Mouse (Mus musculus) lung, postnatal 36 days (tissue): Measurements from ENCODE around the gene 1110059E24Rik.
"Not testable (repeated sequence)": the region's sequence is repeated elsewhere in the genome, so short reads cannot be mapped to it uniquely, and the experiment has no call there.

Source experiments
- DNase-seq: peaks from one replicate; pipeline ENCODE4 v3.0.0; 2022; ENCODE audit warnings: mixed read lengths

Gene 1110059E24Rik

DNA sequence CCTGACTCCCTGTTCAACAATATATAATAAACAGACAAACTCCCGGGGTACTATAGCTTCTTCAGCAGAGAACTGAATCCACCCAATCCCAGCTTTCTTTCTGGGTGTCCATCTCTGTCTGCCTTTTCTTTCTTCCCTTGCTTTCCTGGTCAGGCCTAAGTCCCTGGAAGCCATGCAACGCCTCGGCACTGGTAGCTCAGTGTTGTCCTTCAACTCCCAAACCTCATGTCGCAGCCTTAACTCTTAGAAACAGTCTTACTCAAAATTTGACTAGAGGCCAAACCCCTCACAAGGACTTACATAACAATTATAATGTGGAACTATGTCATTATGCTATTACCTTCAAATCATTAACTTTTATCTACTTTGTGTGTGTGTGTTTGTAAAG lies 28.6 kb downstream of the 1110059E24Rik start:
- no peak for DNase-seq

DNA sequence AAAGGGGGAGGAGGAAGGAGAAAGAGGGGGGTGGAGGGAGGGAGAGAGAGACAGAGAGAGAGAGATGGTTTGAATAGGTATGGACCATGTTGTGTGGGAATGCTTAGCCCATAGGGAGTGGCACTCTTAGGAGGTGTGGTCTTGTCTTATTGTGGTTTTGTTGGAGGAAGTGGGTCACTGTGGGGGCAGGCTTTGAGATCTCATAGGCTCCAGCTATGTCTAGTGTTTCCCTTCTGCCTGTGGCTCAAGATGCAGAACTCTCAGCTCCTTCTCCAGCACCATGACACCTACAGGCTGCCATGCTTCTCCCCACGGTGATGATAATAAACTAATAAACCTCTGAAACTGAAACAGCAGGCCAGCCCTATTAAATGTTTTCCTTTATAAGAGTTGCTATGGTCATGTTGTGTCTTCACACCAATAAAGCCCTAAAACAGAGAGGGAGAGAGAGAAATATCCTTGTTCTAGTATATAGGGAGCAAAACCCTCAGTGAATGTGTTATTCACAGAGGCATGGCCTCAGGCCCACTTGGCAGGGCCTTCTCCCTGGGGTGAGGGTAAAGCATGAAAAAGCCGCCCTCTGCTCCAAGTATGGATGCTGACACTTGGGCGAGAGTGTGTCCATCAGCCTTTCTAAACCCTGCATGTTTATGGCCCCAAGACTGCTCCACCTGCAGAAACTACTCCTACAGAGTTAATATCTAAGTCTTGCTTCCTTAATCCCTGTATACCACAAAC lies 29.2 kb downstream of the 1110059E24Rik start:
- peak; percentile 42 for DNase-seq

DNA sequence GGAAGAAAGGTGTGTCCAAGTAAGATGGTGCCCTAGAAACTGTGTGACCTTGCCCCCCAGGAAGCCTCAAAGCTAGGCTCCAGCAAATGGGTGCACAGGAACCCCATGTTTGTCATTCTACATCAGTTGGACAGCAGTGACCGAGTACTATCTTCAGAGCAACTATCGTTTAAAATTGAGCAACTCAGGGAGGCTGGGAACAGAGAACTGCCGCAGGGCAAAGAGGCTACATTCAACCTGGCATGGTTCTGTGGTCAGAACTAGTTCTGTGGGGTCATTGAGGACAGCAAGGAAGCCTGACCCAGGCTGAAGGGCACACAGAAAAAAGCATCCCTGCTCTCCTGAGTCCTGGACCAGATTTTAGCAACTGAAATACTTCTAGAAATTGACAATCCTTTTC lies 37.0 kb downstream of the 1110059E24Rik start:
- DNase-seq = no peak

DNA sequence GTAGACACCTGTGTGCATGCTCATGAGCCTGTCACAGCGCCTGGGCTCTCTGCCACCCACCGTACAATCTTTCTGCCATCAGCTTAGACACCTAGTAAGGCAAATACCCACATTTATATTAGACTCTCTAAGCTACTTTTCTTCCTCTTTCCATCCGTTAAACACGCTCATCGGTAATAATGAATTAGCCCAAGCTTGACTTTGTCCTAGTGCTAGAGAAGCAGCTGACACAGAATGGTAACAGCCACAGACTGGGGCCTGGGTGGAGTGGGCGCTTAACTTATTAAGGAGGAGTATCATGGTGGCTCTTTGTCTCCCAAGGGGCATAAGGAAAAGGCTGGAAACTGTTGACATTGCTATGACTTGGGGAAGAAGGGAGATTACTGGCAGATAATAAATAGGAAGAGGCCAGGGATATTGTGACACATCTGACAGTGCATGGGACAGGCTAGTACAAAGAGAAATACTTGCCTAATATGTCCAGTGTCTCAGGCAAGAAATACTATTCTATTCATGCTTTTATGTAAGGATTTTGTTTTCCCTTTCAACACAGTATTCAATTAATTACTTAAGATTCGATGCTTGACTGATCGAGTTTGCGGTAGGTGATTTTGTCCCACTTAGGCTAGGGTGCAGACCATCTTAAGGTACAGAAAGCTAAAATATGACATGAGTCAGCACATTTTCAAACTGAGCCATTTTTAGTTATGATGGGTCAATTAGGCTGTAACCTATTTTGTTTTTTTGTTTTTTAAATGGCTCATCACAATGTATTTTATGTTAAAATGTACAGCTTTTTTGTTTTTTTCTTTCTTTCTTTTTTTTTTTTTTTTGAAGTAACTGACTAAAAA lies 40.8 kb downstream of the 1110059E24Rik start:
- DNase-seq = no peak

DNA sequence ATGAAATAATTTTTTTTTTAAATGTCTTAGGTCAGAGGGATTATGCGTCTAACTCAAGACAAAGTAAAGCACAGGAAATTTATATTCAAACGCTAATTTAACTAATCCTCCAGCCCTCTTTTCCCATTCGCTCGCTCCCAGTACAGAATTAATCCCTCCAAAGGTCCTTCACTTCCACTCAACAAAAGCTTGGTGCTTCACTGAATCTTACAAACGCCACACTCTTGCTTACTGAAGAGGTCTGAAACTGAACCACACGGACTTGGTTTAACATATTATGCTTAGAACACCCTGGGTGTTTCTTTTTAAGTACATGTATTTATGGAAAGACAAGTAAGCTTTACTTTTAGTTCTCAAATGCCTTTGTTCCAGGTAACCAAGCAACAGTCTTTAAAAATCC lies 41.5 kb downstream of the 1110059E24Rik start:
- DNase-seq = no peak

DNA sequence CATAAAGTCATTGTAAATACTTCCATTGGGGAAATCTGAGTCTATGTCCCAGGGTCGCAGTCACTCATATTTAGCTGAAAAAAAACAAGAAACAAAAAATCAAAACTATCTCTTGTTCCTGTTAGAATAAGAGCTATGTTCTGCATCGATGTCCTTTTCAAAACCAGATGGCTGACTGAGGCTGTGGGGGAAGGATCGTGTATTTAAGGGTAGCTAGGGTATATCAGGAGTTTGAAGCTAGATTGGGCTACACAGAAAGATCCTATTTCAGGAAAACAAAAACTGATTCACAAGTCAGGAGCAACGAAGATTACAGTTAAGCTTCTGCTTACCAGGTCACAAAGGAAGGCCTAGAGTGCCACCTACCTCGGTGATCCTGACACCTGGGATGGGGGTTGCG lies 42.5 kb downstream of the 1110059E24Rik start:
- DNase-seq = no peak

DNA sequence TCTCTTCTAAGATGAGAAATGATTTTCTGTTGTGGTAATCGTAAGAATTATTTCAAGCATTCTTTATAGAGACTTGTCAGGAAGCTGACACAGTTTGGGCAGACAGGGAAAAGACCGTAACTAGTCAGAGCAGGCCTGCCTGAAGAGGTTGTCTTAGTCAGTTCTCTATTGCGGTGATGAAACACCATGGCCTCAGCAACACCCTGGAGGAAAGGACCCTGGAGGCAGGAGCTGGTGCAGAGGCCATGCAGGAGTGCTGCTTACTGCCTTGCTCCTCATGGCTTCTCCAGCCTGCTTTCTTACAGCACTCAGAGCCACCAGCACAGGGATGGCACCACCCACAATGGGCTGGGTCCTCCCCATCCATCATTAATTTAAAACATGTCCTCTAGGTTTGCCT lies 47.5 kb downstream of the 1110059E24Rik start:
- DNase-seq = no peak

DNA sequence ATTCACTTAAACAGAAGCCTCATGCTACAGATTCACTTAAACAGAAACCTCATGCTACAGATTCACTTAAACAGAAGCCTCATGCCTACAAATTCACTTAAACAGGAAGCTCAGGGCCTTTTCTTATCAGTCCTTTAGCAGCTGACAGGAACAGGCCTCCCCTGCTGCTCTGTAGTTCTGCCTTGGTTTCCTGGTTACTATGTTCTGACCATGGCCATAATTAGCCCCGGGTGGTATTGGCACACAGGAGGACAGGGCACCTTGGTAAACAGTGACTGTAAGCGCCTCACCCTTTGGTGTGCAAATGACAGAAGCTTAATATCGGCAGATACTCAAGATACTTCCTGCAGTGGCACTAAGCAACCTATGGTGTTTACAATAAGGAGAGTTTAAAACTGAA lies 48.9 kb downstream of the 1110059E24Rik start:
- DNase-seq = peak; percentile 49

DNA sequence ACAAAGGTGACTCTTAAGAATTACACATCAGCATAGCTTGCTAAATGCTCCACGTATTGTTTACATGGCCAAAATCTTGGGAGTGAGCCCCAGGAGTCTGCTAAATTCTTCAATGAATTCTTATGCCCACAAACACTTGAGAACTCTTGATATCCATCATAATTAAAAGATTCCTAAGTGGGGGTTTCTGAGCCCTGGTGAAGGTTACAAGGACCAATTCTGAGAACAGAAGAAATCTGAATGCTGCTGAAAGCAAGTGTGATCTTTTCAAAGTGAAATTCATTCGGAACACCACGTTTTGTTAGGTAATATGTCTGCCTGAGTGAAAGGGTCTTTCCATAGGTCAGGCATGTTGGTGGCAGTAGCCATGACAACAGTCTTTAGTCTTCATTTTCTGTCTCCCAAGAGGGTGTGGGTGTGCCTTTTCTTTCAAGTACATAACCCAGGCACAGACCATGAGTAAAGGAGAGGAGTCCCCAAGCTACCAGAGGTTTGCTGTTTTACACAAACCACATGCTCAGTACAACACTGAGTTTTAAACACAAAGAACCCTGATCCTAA lies 51.2 kb downstream of the 1110059E24Rik start:
- DNase-seq = no peak

DNA sequence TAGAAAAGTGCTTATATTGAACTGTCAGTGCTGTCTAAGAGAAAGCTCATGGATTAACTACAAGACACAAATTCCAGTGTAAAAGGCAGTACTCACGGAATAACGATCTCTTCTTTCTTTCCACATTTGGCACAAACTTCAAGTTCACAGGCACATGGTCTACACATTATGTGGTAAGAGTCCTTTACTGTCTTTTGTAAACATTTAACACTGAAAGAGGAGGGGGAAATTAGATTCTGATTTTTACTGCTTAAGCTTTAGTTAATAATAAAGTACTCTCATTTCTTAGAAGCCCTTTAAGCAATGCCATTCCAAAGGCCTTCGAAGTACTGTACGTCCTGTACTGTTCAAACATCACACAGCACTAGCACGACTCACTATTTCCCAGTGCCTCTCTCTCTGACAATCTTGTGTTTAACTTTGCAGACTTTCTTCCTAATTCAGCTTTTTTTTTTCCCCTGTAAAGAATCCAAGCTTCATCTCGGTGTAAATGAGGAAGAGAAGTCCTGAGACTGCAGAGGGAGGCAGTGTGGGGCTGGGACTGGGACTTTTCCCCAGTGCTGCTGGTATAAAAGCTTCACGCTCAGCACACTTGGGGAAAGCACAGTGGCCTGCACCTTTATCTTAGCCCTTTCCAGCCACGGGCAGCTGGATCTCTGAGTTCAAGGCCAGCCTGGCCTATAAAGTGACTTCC lies 54.0 kb downstream of the 1110059E24Rik start:
- DNase-seq = peak; percentile 47

DNA sequence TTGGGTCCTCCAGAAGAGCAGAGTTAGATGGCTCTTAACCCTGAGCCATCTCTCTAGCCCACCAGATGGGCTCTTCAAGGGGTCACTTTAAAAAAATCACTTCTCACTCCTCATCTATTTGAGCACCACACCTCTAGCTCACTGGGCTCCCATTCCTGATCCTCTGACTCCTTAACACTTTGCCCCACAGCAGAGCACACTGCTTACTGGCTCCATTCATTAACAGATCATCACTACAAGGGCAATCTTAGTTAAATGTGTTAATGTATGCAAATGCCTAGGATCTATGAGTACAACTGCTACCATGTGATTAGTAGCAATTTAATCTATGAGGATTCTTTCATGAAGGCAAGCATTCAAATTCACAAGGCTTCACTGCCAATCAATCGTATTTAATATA lies 58.1 kb downstream of the 1110059E24Rik start:
- no peak for DNase-seq

DNA sequence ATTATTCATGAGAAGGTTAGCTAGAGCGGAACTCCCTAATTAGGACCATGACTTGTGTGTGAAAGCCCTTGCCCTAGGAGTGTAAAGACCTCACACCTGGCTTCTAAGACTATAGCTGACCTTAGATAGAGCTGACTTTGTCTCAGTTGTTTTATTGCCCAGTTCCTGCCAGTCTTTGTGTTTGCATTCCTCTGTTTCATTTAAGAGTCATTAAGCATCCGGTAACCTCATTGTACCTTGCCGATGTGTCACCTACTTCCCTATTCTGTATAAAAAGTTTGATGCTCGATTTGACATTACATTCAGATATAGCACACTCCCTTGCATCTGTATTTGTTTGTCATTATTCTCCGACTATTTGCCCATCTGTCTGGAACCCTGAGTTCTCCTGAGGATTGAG lies 60.6 kb downstream of the 1110059E24Rik start:
- DNase-seq = not testable (repeated sequence)

DNA sequence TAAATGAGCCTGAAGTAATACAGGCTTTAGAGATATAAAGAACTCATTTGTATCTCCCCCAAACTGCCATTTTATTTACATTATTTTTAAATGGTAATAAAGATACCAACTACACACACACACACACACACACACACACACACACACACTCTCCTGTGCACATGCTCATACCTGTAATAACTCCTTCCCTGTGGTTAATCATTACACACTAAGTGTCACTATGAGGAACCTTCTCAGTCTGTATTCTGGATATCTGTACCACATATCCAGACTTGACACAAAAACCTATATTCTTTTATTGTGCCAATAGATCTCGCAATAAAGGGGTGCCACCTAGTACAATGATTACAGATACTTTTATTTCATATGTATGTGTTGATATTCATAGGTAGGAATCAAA lies 62.9 kb downstream of the 1110059E24Rik start:
- DNase-seq = no peak

DNA sequence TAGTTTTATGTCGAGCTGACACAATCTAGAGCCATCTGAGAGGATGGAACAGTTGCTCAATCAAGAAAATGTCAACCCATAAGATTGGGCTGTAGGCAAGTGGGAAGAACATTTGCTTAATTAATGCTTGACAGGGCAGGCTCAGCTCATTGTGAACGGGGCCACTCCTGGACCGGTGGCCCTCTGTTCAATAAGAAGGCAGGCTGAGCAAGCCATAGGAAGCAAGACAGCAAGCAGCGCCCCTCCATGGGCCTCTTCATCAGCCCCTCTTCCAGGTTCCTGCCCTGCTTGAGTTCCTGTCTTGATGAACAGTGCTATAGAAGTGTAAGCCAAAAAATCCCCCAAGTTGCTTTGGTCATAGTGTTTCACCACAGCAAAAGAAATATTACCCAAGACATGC lies 65.2 kb downstream of the 1110059E24Rik start:
- DNase-seq = no peak

DNA sequence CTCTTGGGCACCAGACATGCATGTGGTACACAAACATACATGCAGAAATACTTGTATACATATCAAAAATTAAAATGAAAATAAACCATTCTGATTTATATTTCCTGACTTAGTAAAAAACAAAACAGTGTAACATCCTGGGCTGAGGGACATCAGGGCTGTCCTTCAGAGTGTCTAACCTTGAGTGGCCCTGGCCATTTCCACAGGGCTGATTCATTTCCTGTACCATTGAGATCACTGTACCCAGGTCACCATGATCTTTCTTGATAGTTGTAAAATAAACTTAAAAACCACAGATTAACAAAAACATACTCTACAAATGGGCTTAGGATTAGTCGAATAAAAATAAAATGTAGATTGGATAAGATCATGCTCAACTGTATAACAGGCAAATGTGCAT lies 66.2 kb downstream of the 1110059E24Rik start:
- no peak for DNase-seq

DNA sequence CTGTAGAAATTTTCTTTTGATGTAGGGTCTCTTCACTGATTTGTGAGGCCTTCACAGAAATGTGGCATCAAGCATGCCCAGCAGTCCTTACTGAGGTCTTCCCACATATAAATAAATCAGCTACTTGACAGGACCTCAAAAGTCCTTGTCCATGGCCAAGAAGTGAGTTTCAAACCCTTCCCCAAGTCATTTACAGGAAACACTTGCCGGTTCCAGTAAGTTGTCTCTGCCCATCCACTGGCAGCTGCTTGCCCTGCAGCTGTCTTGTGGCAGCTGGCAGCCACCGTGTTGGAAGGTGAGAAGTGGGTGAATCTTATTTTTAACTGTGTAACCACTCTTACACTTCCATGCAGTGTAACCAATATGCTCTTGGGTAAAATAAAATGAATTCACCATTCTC lies 66.9 kb downstream of the 1110059E24Rik start:
- DNase-seq = no peak

DNA sequence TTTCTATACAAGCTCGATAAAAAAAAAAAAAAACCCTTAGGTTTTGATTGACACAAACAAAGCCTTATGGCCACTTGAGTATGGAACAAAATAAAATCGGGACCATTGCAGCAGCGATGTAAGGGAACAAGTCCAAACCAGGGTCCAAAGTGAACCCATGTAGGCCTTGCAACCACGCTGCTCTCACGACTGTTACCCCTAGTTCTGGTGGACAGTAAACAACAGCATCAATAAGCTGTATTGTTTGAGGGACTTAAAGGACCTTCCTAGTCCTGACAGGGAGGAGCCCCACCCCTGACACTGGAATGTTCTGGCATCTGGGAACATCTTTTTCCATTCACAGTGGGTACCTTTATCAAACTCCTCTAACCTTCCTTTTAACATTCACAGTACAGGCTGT lies 68.8 kb downstream of the 1110059E24Rik start:
- no peak for DNase-seq

DNA sequence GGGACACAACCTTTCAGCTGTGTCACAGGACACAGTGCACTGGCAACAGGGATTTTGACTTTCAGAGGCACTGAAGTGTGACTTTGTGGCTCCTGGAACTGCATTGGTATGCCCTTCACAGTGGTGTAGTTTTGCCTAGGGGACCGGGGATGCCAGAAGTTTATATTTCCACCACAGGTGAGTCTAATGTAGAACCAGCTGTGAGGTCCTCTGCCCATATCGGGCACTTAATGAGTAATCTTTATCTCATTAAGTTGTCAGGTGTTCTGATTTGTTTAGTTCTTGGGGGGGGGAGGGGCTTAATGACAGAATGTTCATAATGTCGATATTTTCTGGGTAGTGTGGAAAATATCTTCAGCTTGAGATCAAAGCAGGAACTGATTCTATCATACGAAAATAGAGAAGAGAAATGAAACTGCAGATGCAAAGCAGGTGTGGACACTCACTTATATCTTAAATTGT lies 69.2 kb downstream of the 1110059E24Rik start:
- no peak for DNase-seq

DNA sequence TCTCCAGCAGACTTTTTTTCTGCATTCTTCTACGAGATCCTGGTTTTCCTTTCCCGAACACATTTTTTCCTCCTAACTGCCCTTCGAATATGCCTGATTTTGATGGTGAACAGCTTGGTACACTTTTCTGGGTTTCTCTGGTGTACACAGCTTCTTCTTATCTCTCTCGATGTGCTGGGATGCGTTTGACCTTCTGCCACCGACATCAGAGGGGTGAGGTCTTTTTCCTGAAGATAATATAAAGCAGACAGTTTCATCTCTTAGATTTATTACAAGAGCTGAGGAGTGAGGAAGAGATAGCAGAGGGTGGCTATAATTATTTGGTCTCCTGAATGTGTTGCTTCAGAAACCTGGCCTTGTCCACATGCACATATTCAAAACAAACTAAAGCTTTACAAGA lies 71.4 kb downstream of the 1110059E24Rik start:
- no peak for DNase-seq

DNA sequence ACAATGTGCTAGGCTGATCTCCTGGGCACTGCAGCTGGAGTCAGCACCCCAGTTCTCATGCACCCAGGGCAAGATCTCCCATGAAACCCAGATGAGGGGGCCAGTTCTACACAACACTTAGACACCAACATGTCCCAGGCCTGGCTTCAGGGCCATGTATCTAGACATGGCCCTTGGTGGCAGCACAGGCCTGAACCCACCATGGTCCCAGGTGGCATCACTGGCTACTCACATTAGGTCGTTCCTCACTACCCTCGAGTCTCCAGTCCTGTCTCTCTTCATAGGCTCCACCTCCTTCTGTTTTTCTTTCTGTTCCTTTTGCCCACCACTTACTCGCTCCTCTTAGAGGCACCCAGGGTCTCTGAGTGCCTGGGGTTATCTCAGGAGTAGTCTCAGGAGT lies 72.9 kb downstream of the 1110059E24Rik start:
- DNase-seq = no peak

DNA sequence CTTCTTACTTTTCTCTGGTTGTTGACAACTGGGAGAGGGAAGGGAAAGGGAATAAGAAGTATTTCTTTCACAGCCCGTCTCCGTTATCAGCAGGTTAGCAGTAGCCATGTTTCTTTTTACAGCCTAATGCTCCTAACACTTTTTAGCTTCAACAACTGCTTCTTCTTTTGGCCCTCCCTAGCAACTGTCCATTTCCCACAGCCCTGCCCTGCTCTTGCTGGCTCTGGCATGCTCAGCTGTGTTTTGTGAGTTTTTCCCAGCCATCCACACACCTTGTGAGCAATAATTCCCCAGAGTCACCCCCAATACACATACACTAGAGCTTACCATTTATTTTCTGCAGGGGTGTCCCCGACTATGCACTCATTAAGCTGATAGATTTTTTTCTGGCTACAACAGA lies 75.3 kb downstream of the 1110059E24Rik start:
- no peak for DNase-seq

DNA sequence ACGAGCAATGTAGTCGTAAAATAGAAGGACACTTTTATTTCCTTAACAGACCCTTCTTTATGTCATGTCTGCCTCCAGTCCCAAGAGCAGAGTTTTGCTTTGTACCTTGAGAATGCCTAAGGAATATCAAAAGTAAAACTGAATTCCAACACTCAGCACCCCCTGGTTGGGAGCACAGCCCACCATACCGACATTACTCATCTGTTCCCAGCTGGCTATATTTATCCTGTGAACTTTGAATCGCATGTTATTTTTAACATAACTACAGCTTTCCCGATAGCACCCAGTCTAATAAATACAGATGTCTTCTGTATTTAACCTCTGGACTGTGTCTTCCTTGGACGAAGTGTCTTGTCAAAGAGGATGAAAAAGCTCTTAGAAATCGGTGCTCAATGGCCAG lies 80.8 kb downstream of the 1110059E24Rik start:
- DNase-seq = no peak
